Mouse (Mus musculus): Measurements from ENCODE around the gene Gm42517.

- TF ChIP-seq EP300 (IDR thresholded peaks at IDR 0.05) (no peak), CTCF (IDR thresholded peaks at IDR 0.05) (no peak)
These were observed 30.3 kb downstream of the Gm42517 start for GRCm38 (mm10) chr5:108337385-108337784.

All from lung, postnatal 0 days (tissue).